Mouse (Mus musculus): ENCODE results near the gene Gars.

The Gars gene

GRCm38 (mm10) chr6:55093431-55094146 is 55.8 kb downstream of the Gars start:
- no peak for DNase-seq (ENCODE audit: low read depth, low spot score)

- DNase-seq (ENCODE audit: low read depth, low spot score) = no peak
Measured at GRCm38 (mm10) chr6:55098030-55098429, 60.2 kb downstream of the Gars start.

- DNase-seq (ENCODE audit: low read depth, low spot score) = no peak
Measured at GRCm38 (mm10) chr6:55098603-55099002, 60.8 kb downstream of the Gars start.

GRCm38 (mm10) chr6:55108358-55108757 is 70.6 kb downstream of the Gars start:
- DNase-seq (ENCODE audit: low read depth, low spot score) = no peak

- no peak for DNase-seq (ENCODE audit: low read depth, low spot score)
Measured at GRCm38 (mm10) chr6:55117325-55118109, 79.7 kb downstream of the Gars start.

GRCm38 (mm10) chr6:55123056-55123455 is 85.2 kb downstream of the Gars start:
- DNase-seq (ENCODE audit: low read depth, low spot score) = no peak

- no peak for DNase-seq (ENCODE audit: low read depth, low spot score)
Measured at GRCm38 (mm10) chr6:55126576-55126975, 88.8 kb downstream of the Gars start.

- no peak for DNase-seq (ENCODE audit: low read depth, low spot score)
Measured at GRCm38 (mm10) chr6:55128391-55128790, 90.6 kb downstream of the Gars start.
